Mouse (Mus musculus) C2C12 (cell line): ENCODE data around the gene Hap1. TPM values are rescaled to one million over a fixed set of nuclear protein-coding genes. Genes with fewer than 3 reads are reported as not detected.
"Not testable (repeated sequence)": the region's sequence is repeated elsewhere in the genome, so short reads cannot be mapped to it uniquely, and the experiment has no call there.

Source experiments
- H3K27me3 ChIP-seq: one replicate; pipeline ENCODE4 v1.6.1; 2011; ENCODE audit not compliant: control insufficient read depth, insufficient read depth, insufficient read length
- H3K36me3 ChIP-seq: one replicate; pipeline ENCODE4 v1.6.1; 2011; ENCODE audit not compliant: control insufficient read depth, insufficient read depth
- H3K4me3 ChIP-seq: one replicate; pipeline ENCODE4 v1.5.1; 2011; ENCODE audit warnings: mild to moderate bottlenecking, control low read depth; ENCODE audit not compliant: poor library complexity, insufficient read depth, severe bottlenecking
- H3K79me2 ChIP-seq: one replicate; pipeline ENCODE4 v1.6.1; 2011; ENCODE audit not compliant: control insufficient read depth, insufficient read depth
- H3K79me3 ChIP-seq: one replicate; pipeline ENCODE4 v1.6.1; 2011; ENCODE audit warnings: low read depth, control low read depth
- H3ac ChIP-seq: one replicate; pipeline ENCODE3; 2011; ENCODE audit warnings: low read depth; ENCODE audit not compliant: control insufficient read depth, insufficient read length
- CEBPB ChIP-seq: IDR thresholded peaks from one replicate; pipeline ENCODE4 v1.6.1; 2011; ENCODE audit warnings: low read depth, mild to moderate bottlenecking, control low read depth, moderate library complexity
- CTCF ChIP-seq: IDR thresholded peaks from one replicate; pipeline ENCODE4 v1.5.1; 2011; ENCODE audit not compliant: control insufficient read depth, insufficient read depth, insufficient read length
- FOSL1 ChIP-seq: IDR thresholded peaks from one replicate; pipeline ENCODE4 v1.8.0; 2011; ENCODE audit warnings: mild to moderate bottlenecking, low read length; ENCODE audit not compliant: poor library complexity, insufficient read depth, severe bottlenecking
- MAX ChIP-seq: IDR thresholded peaks from one replicate; pipeline ENCODE4 v1.6.1; 2011; ENCODE audit warnings: mild to moderate bottlenecking, control low read depth
- MYOD1 ChIP-seq: IDR thresholded peaks from one replicate; pipeline ENCODE4 v1.6.1; 2011; ENCODE audit warnings: low read depth; ENCODE audit not compliant: control insufficient read depth, insufficient read length
- MYOG ChIP-seq: IDR thresholded peaks from one replicate; pipeline ENCODE4 v1.6.1; 2011; ENCODE audit not compliant: control insufficient read depth, insufficient read length; ENCODE audit errors: extremely low read depth
- USF1 ChIP-seq: IDR thresholded peaks from one replicate; pipeline ENCODE4 v1.6.1; 2011; ENCODE audit warnings: low read depth, mild to moderate bottlenecking, control low read depth, moderate library complexity
- polyA plus RNA-seq: library from polyadenylated mRNA; unstranded; fragments of >200 nt; fragmentation: generic; extraction: Trizol; gene quantifications from one replicate; pipeline ENCODE4 v1.2.1, GENCODE M21; 2012; ENCODE audit warnings: missing spikeins

The Hap1 gene
- polyA plus RNA-seq, 1 experiment = 1.9 TPM

DNA sequence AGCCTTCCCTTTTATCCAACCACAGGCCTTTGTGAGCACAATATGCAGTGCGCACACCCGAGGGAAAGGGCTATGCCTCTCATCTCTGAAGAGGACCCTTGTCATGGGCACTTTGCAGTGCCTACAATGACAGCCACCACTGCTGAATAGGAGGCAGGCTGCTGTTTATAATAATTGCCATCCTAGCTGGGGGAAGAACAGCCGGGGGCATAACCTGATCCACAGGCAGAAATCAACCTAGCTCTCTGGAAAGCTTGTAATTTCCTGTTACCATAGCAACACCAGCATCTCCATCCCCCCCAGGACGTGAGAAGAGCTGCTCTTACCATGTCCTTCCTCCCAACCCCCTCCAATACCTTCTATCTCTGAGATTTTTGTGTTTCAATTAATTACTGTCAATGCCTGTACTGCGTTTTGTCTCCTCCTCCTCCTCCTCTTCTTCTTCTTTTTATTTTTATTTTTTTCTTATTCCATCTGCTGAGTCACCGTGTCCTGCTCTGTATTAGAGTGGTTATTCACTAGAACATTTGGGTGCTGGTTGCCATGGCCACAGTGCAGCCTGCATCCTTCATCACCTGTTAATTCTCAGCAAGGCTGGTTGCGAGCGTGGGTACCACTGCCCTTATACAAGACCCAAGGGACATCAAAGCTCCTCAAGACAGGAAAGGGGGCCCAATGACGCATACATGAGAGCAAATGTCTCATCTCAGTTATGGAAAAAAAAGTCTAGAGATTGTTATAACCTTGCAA, 23.0 kb downstream of the Hap1 start:
- no peak overlapping the region for H3K4me3 ChIP-seq
- no peaks in the 10 kb centered on the region for H3K36me3 ChIP-seq

DNA sequence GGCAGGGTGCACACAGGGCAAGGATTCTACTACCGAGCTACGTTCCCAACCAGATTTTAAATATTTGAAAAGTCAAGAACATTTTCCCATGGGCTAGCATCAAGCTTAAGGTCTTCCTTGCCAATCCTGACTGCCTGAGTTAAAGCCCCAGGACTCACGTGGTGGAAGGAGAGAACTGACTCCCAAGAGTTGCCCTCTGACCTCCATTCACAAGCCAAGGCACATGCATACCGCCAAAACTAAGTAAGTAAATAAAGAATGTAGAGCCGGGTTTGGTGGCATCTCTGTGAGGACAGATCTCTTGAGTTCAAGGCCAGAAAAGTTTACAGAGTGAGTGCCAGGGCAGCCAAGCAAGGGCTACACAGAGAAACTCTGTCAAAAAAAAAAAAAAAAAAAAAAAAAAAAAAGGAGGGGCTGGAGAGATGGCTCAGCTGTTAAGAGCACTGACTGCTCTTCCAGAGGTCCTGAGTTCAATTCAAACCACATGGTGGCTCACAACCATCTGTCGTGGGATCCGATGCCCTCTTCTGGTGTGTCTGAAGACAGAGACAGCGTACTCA, 25.0 kb downstream of the Hap1 start:
- H3K4me3 ChIP-seq, H3ac ChIP-seq, H3K79me2 ChIP-seq, H3K79me3 ChIP-seq, H3K27me3 ChIP-seq, H3K36me3 ChIP-seq: not testable (repeated sequence)

More for the DNA sequence above, 23.0 kb downstream of the Hap1 start:
- TF ChIP-seq MYOD1 = no peak
- no peaks in the 10 kb centered on the region for H3K79me2 ChIP-seq
- H3K79me3 ChIP-seq = no peaks in the 10 kb centered on the region
- H3K27me3 ChIP-seq = no peaks in the 10 kb centered on the region
- no peak overlapping the region for H3ac ChIP-seq

DNA sequence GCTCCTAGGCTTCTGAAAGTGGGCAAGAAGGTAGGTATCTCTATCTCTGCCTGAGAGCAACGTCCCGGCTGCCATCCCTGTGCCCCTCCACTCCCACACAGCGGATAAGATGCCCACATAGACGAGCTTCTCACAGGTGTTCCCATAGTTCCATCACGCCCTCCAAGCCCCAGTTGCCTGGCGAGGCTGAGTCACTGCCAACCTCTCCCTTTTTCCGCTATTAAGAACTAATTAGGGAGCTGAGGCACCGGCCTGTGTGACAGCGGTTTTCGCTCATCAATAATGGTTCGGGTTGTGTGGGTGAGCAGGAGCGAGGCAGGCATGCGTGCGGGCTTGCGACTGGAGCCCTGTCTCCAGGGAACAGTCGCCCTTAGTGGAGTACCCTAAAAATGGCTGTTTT, 25.7 kb downstream of the Hap1 start:
- H3K79me2 ChIP-seq = no peaks in the 10 kb centered on the region
- no peak for TF ChIP-seq CTCF
- no peak for TF ChIP-seq MYOD1
- no peak for TF ChIP-seq USF1
- TF ChIP-seq CEBPB = no peak
- no peak for TF ChIP-seq FOSL1
- no peak for TF ChIP-seq MYOG
- no peak for TF ChIP-seq MAX
- H3K4me3 ChIP-seq = no peak overlapping the region
- H3ac ChIP-seq = no peak overlapping the region
- no peaks in the 10 kb centered on the region for H3K27me3 ChIP-seq
- H3K36me3 ChIP-seq = no peaks in the 10 kb centered on the region
- H3K79me3 ChIP-seq = no peaks in the 10 kb centered on the region

DNA sequence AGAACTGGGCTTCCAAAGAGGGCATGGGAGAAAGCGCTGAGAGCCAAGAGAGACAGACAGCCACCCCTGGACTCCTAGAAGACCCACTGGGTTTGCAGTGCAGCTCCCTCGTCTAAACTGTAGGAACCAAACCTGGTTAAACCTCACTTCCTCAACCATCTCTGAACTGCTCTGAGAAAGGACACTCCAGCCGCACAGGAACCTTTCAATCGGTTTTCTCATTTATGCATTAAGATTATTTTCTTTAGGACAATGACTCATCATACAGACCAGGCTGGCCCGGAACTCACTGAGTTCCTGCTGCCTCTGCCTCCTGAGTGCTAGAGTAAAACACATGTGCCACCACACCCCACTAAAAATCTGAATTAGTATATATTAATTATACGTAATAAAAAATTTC, 28.2 kb downstream of the Hap1 start:
- H3K4me3 ChIP-seq = no peak overlapping the region
- TF ChIP-seq USF1 = no peak
- no peak for TF ChIP-seq CEBPB
- TF ChIP-seq CTCF = no peak
- no peak for TF ChIP-seq MYOG
- no peak for TF ChIP-seq FOSL1
- TF ChIP-seq MYOD1 = no peak
- no peak for TF ChIP-seq MAX
- no peaks in the 10 kb centered on the region for H3K27me3 ChIP-seq
- no peaks in the 10 kb centered on the region for H3K36me3 ChIP-seq
- H3K79me2 ChIP-seq = no peaks in the 10 kb centered on the region
- H3ac ChIP-seq = no peak overlapping the region
- H3K79me3 ChIP-seq = no peaks in the 10 kb centered on the region

DNA sequence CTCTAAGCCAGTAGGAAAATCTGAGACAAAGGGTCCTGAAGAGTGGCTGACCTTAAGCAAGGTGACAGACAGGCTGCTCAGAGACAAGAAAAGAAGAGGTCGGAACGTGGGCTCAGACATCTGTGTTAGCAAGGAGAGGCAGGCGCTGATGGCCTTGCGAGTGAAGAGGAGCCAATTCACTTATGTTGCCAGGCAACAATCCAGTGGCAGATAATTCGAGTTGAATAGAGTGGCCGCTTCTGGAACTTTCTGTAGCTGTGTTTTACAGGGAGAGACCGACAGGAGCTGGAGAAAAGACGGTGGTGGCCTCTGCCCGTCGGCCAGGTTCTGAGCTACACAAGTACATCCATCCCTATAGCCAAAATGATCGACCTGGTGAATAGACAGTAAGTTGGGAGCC, 28.6 kb downstream of the Hap1 start:
- H3K27me3 ChIP-seq = no peaks in the 10 kb centered on the region
- no peak overlapping the region for H3K4me3 ChIP-seq
- TF ChIP-seq USF1 (no peak), FOSL1 (no peak), CTCF (no peak), MYOD1 (no peak), MYOG (no peak), CEBPB (no peak), MAX (no peak)
- H3K79me2 ChIP-seq = peaks cover 2% of the 10 kb centered on the region
- no peak overlapping the region for H3ac ChIP-seq
- H3K36me3 ChIP-seq = peaks cover 3% of the 10 kb centered on the region
- H3K79me3 ChIP-seq = no peaks in the 10 kb centered on the region

DNA sequence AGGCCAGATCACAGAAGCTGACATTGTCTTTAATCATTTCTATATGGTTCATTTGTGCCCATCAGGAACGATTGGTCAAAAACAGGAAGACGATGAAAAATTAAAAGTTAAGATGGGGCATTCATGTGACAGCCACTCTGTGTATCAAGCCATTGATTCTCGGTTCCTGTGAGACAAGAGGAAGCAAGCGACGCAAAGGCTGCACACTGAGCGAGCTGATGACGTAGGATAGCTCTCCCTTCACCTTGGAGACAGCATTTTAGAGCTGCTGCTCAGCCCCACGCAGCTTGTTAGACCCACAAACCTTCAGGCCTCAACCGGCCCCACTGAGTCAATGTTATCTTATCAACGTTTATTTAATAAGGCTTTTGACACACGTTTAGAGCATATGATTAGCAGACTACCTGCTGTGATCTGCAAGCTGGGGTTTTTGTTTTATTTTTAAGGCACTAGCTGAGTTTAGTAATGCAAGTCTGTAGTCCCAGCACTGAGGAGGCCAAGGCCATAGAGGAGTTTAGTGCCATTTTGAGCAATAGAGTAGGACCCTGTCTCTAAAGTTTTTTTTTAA, 30.8 kb downstream of the Hap1 start:
- Histone ChIP-seq H3K79me2 (peaks cover 24% of the 10 kb centered on the region), H3K79me3 (peaks cover 16% of the 10 kb centered on the region), H3K4me3 (no peak overlapping the region), H3K27me3 (no peaks in the 10 kb centered on the region), H3K36me3 (peaks cover 22% of the 10 kb centered on the region), H3ac (no peak overlapping the region)
- TF ChIP-seq MYOD1 = no peak
- no peak for TF ChIP-seq MAX
- TF ChIP-seq FOSL1 = no peak
- TF ChIP-seq CEBPB = no peak
- no peak for TF ChIP-seq CTCF
- no peak for TF ChIP-seq MYOG
- no peak for TF ChIP-seq USF1
